Mouse (Mus musculus): ENCODE data around the gene Trir.

Trir gene

DNA sequence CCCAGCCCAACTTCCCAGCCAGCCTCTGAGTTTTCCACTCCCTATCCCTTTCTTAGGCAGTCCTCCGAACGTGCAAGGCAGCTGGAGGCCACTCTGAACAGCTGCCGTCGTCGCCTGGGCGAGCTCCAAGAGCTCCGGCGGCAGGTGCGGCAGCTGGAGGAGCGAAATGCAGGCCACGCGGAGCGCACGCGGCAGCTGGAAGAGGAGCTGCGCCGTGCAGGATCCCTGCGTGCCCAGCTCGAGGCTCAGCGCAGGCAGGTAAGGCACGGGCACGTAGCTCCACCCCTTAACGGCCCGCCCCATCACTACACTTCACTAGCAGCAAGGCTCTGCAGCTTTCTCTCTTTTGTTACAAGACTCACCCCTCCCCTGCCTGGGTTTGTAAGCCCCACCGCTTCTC, 30.9 kb upstream of the Trir start:
- DNase-seq: no peak

DNA sequence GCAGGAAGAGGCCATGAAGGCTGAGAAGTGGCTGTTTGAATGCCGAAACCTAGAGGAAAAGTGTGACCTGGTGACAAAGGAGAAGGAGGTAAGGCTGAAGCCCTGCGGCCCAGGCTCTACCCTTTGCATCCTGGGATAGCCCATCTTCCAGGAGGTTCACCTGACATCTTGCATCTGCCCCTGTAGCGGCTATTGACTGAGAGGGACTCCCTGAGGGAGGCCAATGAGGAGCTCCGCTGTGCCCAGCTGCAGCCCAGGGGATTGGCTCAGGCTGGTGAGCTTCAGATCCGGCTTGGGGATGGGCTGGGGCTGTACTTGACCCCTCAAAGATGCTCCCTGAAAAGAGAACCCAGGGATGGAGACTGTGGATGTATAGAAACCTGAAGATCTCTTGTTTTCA, 29.6 kb upstream of the Trir start:
- no peak for DNase-seq

DNA sequence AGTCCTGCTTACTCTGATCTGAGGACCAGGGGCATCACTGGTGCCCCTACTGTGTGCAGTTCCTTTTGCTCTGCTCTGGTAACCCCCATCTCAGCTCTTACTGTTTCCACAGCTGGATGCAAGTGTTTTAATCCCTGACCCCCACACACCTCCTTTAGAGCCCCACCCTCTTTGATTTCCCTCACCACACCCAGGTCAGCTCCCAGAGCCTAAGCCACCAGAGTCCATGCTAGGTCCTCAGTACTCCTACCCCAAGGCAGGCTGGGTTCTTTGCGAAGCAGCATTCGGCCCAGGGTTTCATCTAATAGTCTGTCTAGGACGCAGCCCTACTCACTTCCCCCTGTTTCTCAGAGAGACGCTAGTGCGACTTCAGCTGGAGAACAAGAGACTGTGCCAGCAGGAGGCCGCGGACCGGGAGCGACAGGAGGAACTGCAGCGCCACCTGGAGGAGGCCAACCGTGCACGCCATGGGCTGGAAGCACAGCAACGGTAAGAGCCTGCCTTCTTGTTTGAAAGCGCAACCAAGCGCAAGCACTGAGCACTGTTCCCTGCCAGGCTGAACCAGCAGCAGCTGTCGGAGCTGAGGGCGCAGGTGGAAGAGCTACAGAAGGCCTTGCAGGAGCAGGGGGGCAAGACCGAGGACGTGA, 28.9 kb upstream of the Trir start:
- DNase-seq: peak; percentile 95

DNA sequence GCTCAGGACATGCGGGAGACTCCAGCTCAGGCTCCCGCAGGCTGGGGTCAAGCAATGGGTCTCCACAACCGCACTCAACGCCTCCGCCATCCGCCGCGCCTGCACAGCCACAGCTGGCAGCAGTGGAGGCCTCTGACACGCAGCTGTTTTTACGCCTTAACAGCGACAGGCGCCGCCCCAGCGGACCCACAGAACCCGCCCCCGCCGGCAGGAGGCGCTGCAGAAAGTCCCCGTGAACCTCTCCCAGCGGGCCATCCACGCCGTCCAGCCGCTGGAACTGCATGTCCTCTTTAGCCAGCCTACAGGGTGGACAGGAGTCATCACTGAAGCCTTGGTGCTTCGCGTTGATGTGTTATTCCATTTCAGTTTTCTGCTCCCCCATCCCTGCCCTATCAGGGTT, 18.9 kb upstream of the Trir start:
- peak; percentile 69 for DNase-seq

DNA sequence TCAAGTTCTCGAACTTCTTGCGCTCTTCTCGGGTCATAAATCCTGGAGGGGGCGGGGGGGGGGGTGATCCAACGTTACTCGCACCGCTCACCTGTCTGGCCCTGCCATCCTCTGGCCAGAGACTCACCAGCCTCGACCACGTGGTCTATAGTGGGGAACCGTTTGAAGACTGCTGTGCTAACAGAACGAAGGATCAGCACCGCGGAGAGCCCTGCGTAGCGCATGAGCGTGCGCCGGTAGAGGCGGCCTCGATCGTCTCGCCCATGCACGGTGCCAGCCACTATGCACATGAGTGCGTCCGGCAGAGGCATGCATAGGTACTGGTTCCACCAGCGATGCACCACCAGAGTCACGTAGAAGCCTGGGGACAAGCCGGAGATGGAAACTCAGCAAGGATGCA, 15.4 kb upstream of the Trir start:
- no peak for DNase-seq

DNA sequence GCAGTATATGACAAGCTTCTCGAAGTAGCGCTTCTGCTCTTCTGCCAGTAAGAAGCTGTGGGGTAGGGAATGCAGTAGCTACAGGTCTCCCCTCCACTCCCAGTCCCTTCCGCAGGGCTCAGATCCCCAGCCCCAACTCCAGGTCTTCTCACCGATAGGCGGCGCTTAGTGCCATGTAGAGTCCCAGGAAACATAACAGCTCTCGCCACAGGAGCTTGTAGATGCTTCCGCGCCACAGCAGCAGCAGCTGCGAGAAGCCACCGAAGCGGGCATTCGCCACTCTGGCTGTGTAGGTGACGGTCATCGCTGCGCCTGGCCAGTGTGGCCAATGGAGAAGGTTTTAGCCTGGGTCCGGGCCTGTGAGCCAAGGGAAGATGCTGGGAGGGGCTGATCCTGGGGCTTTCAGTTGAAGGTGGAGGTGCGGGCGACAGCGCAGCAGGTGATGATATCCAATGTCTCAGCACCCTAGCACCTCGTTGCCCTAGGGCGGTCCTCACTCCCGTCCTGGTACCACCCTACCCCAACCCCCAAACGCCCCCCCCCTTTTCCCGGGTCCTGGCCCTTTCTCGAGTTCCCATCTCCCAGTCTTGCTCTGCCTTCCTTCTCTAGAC, 13.3 kb upstream of the Trir start:
- peak; percentile 79 for DNase-seq

DNA sequence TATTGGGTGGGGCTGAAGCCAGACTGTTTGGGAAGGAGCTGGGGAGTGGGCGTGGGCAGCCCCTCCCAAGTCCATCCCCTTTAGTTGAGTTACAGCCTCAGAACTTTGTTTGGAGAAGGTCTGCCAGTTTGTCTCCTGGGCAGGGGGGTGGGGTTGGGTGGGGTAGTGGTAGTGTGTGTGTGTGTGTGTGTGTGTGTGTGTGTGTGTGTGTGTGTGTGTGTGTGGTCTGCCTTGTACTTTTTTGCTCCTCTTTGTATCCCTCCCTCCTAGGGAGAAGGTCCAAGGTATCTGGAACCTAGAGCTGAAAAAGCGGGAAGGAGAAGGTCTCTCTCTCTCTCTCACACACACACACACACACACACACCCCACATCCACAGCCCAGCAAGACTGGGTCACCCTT, 12.2 kb upstream of the Trir start, which contains the start of gene Best2:
TSS of gene Best2 (minus strand) at position 101 of the 400 bp plus-strand sequence.
- DNase-seq: no peak

DNA sequence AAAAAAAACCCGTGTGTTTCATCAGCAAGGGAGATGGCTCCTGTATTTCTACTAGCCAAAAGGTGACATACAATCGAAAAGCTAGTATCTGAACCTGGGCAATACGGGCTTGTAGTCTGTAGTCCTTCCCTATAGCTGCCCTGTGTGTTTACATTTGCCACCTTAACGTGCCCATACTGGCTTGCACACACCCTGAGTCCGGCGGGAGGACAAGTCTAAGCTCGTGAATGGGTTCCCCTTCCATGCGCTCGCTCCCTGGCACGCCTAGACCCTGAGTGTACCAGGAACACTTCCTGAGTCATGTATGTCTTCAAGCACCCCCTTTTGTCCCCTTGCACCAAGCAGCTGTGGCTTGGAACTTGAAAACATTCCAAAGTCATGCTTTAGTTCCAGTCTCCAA, 9.9 kb upstream of the Trir start:
- no peak for DNase-seq

DNA sequence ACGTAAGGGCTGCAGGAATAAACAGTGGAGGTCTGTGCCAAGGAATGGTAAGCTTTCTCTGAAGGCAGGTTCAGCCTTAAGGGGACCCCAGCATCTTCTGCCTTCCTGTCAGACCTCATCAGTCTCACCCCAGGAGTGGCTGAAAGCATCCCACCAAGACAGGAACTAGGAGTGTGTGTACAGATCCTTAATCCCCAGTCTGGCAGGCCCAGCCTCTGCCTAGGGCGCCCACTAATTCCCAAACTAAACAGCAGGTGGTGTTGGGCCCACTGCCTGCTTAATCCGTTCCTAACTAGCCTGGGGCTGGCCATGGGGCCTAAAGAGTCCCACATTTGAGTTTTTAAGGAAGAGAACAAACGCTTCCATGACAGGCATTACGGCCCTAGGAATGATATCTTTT, 9.4 kb upstream of the Trir start:
- DNase-seq: no peak

DNA sequence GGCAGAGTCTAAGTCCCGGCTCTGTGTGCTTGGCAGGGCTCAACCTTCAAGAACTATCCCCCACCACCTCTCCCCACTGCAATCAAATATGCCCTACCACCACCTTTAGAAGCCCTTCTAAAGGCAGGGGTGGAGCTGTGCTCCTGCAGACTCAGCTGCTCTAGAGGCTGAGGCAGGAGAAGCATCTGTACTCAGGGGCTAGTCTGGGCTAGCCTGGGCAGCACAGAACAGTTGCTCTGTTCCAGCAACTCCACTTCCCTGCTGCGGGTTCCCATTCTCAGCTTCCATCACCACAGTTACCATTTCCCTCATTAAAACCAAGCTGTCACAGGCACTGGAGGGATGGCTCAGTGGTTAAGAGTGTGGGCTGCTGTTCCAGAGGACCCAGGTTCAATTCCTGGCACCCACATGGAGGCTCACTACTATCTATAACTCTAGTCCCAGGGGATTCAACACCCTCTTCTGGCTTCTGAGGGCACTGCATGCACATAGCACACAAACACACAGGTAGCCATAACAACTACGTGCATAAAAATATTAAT, 5.0 kb upstream of the Trir start:
- no peak for DNase-seq

DNA sequence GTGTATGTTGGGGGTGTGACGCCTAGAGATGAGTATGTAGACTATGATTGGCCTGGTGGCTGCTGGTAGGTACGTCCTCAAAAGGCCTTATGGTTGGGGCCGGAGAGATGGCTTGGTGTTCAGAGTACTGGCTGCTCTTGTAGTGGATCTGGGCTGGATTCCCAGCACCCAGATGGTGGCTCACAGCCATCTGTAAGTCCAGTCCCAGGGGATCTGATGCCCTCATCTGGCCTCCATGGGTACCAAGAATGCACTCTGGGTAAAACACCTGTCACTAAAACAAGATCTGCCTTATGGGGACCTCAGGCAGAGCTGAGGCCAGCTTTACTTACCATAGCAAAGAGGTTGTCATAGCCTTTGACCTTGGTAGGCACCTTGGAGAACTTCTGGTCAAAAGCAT, 2.8 kb upstream of the Trir start:
- no peak for DNase-seq

DNA sequence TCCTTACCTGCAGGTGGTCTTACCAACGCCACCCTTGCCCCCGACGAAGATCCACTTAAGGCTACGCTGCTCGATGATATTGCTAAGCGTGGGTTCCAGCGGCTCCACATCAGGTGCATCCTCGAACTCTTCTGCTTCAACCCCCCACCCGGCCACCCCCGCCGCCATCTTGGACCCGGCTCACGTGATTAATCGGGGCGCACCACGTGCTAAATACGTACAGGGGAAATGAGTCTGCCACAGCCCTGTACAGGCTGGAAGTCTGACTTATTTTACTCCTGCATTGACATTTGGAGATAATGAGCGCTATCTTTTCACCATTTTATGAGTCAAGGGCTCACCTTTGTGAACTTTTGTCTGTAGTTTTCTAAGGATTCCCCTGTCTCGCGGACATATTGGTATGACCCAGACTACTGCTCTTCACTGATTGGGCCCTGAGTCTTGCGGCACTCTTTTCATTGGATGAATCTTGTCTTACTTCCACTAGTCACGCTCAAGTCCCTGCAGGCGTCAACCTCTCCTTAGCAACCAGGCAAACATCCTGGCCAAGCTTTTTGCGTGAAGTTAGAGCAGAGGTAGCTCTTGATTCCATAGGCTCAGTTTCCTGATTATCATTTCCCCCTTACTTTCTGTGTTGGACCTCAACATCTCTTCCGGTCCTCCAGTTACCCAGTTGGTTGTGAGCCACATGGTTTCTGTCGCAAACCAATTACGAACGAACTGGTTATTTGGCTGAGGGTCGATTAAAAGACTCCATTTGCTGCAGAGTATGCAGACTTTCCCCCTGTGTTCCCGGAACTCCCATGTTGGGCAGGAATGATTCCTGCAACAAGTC, 1.3 kb upstream of the Trir start, which contains the start of gene Asna1:
TSS of gene Asna1 (minus strand) at position 184 of the 835 bp plus-strand sequence.
- DNase-seq: peak; percentile 81

DNA sequence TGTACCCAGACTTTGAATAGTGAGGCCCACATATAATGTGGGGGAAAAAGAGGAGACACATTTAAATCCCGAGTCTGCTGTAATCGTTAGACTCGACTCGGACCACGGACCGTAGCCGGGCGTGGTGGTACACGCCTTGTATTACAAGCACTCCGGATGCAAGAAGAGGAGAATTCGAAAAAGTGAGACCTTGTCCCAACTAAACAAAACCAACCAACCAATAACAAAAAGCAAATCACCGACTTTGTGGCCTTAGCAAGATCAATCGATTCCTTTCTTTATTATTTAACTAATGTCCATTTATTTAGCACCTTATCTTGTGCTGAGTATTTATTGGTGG, 863 bp downstream of the Trir start:
- no peak for DNase-seq

DNA sequence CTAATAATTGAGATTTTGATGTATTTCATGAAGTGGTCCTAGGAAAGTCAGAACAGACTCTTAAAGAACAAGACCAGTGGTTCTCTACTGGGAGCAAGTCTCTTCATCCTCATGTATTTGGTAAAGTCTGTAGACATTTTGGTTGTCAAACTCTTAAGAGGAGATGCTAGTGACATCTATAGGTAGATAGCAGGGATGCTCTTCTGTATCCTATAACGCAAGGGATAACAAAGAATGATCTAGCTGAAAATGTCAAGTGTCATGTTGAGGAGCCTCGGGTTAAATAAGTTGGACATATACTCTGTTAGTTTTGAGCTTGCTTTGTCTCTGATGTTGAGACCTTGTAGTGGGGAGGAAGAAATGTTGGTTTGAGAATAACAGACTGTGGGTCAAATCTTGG, 1.3 kb downstream of the Trir start:
- DNase-seq: no peak

DNA sequence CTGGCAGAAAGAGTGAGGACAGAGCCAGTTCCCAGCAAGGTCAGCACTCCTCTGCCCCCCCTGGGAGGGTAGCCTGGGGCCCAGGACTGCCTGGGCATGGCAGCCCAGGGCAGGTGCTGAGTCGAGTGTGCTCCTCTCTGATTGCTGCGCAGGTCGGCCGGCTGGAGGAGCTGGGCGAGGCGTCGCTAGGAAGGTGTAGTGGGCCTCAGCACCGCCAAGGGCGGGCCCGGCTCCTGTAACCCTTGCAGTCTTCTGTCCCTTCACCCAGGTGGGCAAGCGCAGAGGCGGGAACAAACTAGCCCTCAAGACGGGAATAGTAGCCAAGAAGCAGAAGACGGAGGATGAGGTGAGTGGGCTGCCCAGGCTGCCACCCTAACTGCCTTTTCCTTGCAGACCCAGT, 2.6 kb downstream of the Trir start:
- DNase-seq: no peak

DNA sequence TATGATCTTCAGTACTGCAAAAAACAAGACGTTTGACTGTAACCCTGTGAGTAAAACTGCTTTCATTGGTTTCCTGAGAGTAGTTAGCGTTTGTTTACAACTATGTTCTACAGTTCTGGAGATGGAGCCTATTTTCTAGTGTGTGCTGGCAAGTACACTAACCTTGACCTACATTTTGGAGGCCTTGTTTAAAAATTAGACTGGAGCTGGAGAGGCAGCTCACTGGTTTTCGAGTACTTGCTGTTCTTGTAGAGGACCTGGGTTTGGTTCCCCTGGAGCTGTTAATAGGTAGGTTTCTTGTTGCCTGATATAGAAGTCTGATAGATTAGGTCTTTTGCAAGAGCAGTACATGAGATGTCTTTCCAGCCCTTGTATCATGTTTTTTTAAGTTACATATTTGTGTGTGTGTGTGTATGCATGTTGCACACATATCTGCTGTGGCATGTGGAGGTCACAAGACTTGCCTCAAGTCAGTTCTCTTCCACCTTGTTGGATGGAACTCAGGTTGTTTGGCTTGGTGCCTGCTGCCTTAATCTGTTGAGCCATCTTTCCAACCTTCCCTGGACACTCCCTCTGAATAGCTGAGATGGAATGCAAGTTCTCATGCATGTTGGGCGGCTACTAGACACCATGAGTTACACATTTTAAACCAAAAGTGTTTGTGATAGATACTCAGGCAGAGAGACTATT, 6.1 kb downstream of the Trir start:
- no peak for DNase-seq

DNA sequence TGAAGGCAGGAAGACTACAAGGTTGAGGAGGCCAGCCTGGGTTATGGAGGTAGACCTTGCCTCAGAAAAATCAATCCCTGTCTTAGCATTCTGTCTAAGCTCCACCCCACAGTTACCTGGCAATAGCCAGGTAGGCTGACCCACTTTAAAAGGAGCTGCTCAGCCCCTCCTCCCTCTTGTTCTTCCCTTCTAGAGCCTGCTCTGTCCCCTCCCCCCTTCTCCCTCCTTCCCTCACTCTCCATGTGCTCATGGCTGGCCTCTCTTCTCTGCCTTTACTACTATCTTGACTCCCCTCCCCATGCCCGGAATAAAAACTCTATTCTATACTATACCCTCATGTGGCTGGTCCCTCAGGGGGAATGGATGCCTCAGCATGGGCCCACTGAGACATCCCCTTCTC, 7.2 kb downstream of the Trir start:
- DNase-seq: peak; percentile 14

DNA sequence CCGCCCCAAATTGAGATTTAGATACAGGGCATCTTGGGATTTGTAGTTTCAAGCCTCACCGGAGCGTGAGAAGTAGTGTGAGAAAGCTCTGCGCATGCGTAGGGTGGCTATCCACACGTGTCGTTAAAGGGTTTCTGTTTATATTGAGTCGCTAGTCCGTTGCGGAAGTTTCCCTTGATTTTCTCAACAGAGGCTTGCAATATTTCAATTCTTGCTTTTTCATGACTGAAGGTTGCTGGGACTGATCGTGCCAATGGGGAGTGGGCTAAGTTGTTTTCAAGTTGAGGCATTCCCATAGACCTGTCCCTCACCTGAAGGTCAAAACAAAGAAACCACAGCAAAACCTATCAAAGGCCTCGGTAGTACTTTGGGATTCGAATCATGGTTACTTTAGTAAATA, 8.1 kb downstream of the Trir start:
- DNase-seq: peak; percentile 82

DNA sequence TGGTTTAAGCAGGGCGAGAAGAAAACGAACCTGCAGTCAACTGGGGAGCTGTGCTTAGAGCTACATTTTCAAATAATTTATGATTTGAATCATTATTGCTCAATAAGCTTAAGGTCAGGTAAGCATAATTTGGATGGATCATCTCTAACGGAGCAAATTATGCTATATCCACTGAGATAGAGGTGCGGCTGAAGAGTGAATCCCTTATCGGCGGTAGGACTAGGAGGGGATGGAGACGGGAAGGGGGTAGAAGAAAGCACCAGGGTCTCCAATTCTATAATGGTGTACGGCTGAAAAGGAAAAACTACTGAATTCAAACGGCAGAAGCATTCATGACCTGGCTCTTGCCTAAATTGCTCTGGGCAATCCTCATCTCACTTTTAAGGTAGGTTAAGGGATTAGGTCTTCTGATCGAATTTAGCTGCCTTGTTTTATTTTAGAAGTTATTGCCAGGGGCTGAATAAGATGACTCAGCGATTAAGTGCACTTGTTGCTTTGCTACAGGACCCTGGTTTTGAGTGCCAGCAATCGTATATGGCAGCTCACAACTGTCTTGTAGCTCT, 8.6 kb downstream of the Trir start:
- DNase-seq: no peak

DNA sequence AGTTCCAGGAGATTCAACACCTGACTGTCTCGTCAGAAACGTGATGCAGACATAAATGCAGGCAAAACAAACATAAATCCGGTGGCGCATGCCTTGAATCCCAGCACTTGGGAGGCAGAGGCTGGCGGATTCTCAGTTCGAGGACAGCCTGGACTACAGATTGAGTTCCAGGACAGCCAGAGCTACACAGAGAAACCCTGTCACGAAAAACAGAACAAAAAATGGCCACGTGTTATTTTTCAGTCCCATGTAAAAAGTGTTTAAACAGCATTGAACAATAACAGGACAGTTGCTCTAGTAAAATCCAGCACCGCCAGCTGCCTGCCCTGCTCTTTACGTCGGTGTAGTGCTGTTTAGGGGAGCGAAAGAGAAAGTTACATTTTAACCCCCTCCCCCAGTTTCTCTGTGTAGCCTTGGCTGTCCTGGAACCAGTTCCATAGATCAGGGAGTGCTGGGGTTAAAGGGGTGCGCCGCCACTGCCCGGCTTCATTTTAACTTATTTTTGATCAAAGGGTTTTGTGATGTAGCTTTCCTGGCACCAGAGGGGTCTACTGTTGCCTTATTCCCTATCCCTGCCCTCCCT, 9.2 kb downstream of the Trir start:
- DNase-seq: peak; percentile 4

DNA sequence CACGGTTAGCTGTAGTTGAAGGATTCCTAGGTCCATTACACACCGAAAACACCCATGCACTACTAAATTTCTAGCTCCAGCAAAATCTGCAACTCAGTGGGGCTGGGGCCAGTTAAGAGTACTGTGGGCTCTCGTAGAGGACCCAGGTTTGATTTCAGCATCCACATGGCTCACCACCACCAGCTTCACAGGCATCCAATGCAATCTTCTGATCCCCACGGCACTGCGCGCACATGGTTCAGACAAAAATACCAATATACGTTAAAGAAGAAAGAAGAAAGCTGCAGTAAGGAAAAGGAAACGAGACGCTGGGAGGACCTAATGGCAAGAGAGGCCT, 9.7 kb downstream of the Trir start:
- no peak for DNase-seq

DNA sequence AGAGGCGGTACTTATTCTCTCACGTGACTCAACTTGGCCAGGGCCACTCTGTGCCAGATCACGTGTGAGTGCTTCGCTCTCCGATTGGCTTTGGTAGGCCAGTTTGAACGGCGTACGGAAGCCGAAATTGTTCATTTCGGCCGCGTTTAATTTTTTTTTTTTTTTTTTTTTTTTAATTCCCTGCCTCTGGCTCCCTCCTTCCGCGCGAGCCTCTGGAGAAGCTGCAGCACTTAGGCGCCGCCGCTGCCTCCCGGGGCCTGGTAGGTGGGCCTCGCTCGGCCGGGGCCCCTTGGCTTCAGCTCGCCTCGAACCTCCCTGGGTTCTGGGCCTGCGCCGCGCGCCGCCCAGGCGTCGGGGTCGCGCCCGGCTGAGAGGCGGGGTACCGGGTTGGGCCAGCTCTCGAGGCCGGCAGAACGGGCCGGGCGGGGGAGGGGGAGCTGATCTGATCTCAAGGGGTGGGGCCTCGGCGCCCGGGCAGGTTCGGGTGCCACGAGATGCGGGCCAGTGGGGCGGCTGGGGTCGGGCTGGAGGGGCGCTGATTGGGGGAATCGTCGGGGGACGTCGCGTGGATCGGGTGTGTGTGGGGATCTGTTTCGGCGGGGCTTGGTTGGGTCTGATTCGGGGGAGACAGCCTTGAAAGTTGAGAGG, 10.2 kb downstream of the Trir start, which contains the start of gene Tnpo2:
TSS of gene Tnpo2 (plus strand) at position 198 of the 648 bp plus-strand sequence.
- peak; percentile 89 for DNase-seq
